Mouse (Mus musculus) urinary bladder, postnatal 0 days (tissue): ENCODE measurements around the gene Ssc4d. TPM values are rescaled to one million over a fixed set of nuclear protein-coding genes. Genes with fewer than 3 reads are reported as not detected.

Source experiments
- polyA plus RNA-seq: library from polyadenylated mRNA; unstranded; fragments of >200 nt; fragmentation: Nextera tagmentation; extraction: Ambion mirVana; gene quantifications from 2 replicates; pipeline ENCODE4 v1.2.1, GENCODE M21; 2015

Ssc4d gene
- 2.0 and 2.9 TPM in 2 replicates for polyA plus RNA-seq

GRCm38 (mm10) chr5:135974365-135974764, at the start of gene Ssc4d:
Gene Ssc4d, minus strand, starts transcription at chr5:135974531.

GRCm38 (mm10) chr5:135994725-135995687, 20.7 kb upstream of the Ssc4d start, which contains the start of gene Dtx2:
Gene Dtx2, plus strand, starts transcription at chr5:135994800.

GRCm38 (mm10) chr5:135979904-135980303, 5.6 kb upstream of the Ssc4d start, which contains the start of gene Zp3:
Gene Zp3, plus strand, starts transcription at chr5:135980099.

GRCm38 (mm10) chr5:135934481-135935175, 39.7 kb downstream of the Ssc4d start, which contains the start of gene Ywhag:
Gene Ywhag, minus strand, starts transcription at chr5:135934616.

Other genes starting within 250 kb of the Ssc4d start
- 47.9 and 51.3 TPM in 2 replicates for gene Tmem120a, start 230.1 kb downstream of the Ssc4d start, polyA plus RNA-seq
- 0.33 TPM in 1 of 2 replicates, not detected in the other for gene Styxl1, start 196.1 kb downstream of the Ssc4d start, polyA plus RNA-seq
- 459 and 476 TPM in 2 replicates for gene Mdh2, start 196.1 kb downstream of the Ssc4d start, polyA plus RNA-seq
- 0.10 and 0.12 TPM in 2 replicates for gene Srrm3, start 167.6 kb downstream of the Ssc4d start, polyA plus RNA-seq
- 1,184 and 1,507 TPM in 2 replicates for gene Hspb1, start 86.6 kb downstream of the Ssc4d start, polyA plus RNA-seq
- 126 and 146 TPM in 2 replicates for gene Ywhag, start 39.9 kb downstream of the Ssc4d start, polyA plus RNA-seq
- not detected in 2 replicates for gene Zp3, start 5.6 kb upstream of the Ssc4d start, polyA plus RNA-seq
- gene Dtx2, start 20.3 kb upstream of the Ssc4d start, polyA plus RNA-seq, result 18.1 and 18.9 TPM in 2 replicates
- gene Upk3b, start 64.0 kb upstream of the Ssc4d start, polyA plus RNA-seq, result 119 and 139 TPM in 2 replicates
- 55.0 and 58.6 TPM in 2 replicates for gene Upk3bl, start 80.0 kb upstream of the Ssc4d start, polyA plus RNA-seq
- 5.5 and 6.1 TPM in 2 replicates for gene Rasa4, start 109.4 kb upstream of the Ssc4d start, polyA plus RNA-seq
- gene Polr2j, start 142.1 kb upstream of the Ssc4d start, polyA plus RNA-seq, result 135 and 146 TPM in 2 replicates
- 12.4 and 14.1 TPM in 2 replicates for gene Lrwd1, start 161.5 kb upstream of the Ssc4d start, polyA plus RNA-seq
- 6.6 and 7.3 TPM in 2 replicates for gene Alkbh4, start 161.6 kb upstream of the Ssc4d start, polyA plus RNA-seq
- 5.9 and 6.2 TPM in 2 replicates for gene Orai2, start 196.2 kb upstream of the Ssc4d start, polyA plus RNA-seq
- 32.1 and 34.8 TPM in 2 replicates for gene Prkrip1, start 224.4 kb upstream of the Ssc4d start, polyA plus RNA-seq